Mouse (Mus musculus) neural tube, embryonic 11.5 days (tissue): ENCODE data around the gene Ppp1r13l. TPM values are rescaled to one million over a fixed set of nuclear protein-coding genes. Genes with fewer than 3 reads are reported as not detected.

Experiments
- ATAC-seq: fragments of 200-750 bp; cut with Nextera tagmentation; 2 replicates; pipeline ENCODE4 v1.8.0; 2017; ENCODE audit warnings: moderate number of reproducible peaks, mild to moderate bottlenecking, moderate TSS enrichment, moderate library complexity; ENCODE audit not compliant: insufficient read depth, low FRiP score, low TSS enrichment
- DNase-seq: peaks from one replicate; pipeline ENCODE4 v3.0.0-alpha.2; 2015; ENCODE audit warnings: low spot score
- H3K27ac ChIP-seq: fragments of 300-500 bp; sonication (generic); 2 replicates; pipeline ENCODE4 v1.5.1; 2014; ENCODE audit warnings: low read depth, mild to moderate bottlenecking, low read length
- H3K27me3 ChIP-seq: fragments of 300-500 bp; sonication (generic); 2 replicates; pipeline ENCODE4 v1.6.1; 2014; ENCODE audit warnings: mild to moderate bottlenecking, low read length, mixed read lengths; ENCODE audit not compliant: control insufficient read depth, insufficient read depth
- H3K36me3 ChIP-seq: fragments of 300-500 bp; sonication (generic); 2 replicates; pipeline ENCODE4 v1.6.1; 2014; ENCODE audit warnings: mild to moderate bottlenecking, low read length, moderate library complexity, mixed read lengths; ENCODE audit not compliant: control insufficient read depth, insufficient read depth
- H3K4me1 ChIP-seq: fragments of 300-500 bp; sonication (generic); 2 replicates; pipeline ENCODE4 v1.6.1; 2014; ENCODE audit warnings: low read length, mixed read lengths; ENCODE audit not compliant: control insufficient read depth, insufficient read depth
- H3K4me2 ChIP-seq: fragments of 300-500 bp; sonication (generic); 2 replicates; pipeline ENCODE4 v1.6.1; 2014; ENCODE audit warnings: low read depth, mild to moderate bottlenecking, moderate library complexity
- H3K4me3 ChIP-seq: fragments of 300-500 bp; sonication (generic); 2 replicates; pipeline ENCODE4 v1.5.1; 2014; ENCODE audit warnings: low read depth, low read length
- H3K9ac ChIP-seq: fragments of 300-500 bp; sonication (generic); 2 replicates; pipeline ENCODE4 v1.6.1; 2014; ENCODE audit warnings: mild to moderate bottlenecking, low read length
- H3K9me3 ChIP-seq: fragments of 300-500 bp; sonication (generic); 2 replicates; pipeline ENCODE4 v1.6.1; 2016; ENCODE audit warnings: low read length; ENCODE audit not compliant: control insufficient read depth
- WGBS: fragments of 180-500 bp; shearing (Covaris S2); extraction: QIAGEN DNeasy Blood & Tissue Kit; methylation state at CpG from one replicate; pipeline ENCODE4 v1.1.7; 2014; 5-methylcytosine and 5-hydroxymethylcytosine counted together
- polyA plus RNA-seq: library from polyadenylated mRNA; unstranded; fragments of >200 nt; fragmentation: Nextera tagmentation; extraction: Ambion mirVana; gene quantifications from 2 replicates; pipeline ENCODE4 v1.2.1, GENCODE M21; 2014

Ppp1r13l gene
- polyA plus RNA-seq = 3.4 and 4.7 TPM in 2 replicates

- under 1% methylated on average over 31 of the region's 31 CpGs for WGBS
- DNase-seq (peak; percentile 89), ATAC-seq (peak; percentile 70)
- Histone ChIP-seq H3K9me3 (no peaks in the 10 kb centered on the region), H3K9ac (peak within 1 kb of the TSS; percentile 54), H3K4me1 (no peaks in the 10 kb centered on the region; the same call in 1 of the 2 replicates), H3K27ac (no peak within 1 kb of the TSS), H3K4me2 (peak within 1 kb of the TSS; percentile 95), H3K36me3 (peaks cover 7% of the 10 kb centered on the region), H3K4me3 (peak within 1 kb of the TSS; percentile 49), H3K27me3 (no peaks in the 10 kb centered on the region)
Observed at GRCm38 (mm10) chr7:19359299-19359891, at the start of gene Ppp1r13l, which contains the start of gene Cd3eap. Ppp1r13l (plus strand) TSS chr7:19359749. Cd3eap (minus strand) TSS chr7:19359483.

DNA sequence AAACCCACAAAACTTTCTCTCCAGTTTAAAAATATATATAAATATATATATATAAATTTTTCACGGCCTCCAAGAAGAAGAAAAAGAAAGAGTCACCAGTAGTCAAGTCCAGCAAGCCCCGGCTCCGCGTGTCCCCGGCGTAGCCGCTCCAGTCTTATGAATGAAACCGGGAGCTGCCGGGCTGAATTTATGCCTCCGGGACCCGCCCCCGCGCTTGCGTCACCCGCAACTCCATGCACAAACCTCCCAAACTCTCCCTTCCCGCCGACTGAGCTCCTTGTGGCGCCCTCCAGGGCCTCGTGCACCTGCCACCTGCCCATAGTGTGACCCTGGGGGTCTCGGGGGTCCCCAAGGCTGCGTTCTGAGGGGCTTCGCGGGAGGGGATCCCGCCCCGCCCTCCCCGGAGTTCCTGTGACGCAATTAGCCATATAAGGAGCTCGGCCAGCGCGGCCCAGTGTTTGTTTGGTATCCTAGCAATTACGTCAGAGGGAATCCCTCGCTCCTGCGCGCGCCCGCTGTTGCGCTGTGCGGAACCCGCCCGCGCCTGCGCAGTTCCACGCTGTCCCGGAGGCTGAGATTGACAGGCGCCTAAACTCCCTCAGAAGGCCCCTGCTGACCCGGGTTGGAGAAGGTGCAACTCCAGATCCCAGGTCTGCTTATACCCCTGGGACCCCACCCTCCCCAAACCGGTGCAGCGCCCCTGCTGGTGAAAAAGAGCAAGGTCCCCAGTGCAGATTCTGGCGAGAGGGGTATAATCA lies 49.5 kb upstream of the Ppp1r13l start, which contains the start of gene Fosb:
Gene Fosb (minus strand): TSS at position 168 of the 758 bp plus-strand sequence.
- peak; percentile 83 for ATAC-seq
- under 1% methylated on average over 49 of the region's 49 CpGs for WGBS
- H3K27ac ChIP-seq = no peak within 1 kb of the TSS

DNA sequence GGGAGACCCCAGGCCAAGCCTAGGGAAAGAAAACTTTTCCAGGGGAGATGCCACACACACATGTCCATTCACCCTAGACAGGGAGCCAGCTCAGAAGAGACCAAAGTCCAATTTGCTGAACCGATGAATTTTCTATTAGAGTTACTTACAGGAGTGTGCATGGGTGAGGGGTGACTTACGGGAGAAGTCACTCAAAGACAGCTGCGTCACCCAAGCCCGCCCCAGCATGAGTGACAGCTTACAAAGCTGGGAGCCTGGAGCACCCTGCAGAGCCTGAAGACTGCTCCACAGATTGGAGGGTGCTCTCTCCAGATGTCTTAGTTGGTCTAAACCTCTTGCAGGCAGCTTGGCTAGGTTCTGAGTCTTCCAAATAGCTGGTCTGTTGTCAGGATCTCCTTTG lies 47.6 kb upstream of the Ppp1r13l start:
- no peak overlapping the region for H3K9ac ChIP-seq
- peaks cover 12% of the 10 kb centered on the region for H3K4me1 ChIP-seq
- H3K27ac ChIP-seq = no peak overlapping the region
- ATAC-seq (no peak), DNase-seq (no peak)
- no peaks in the 10 kb centered on the region for H3K36me3 ChIP-seq
- no peaks in the 10 kb centered on the region for H3K9me3 ChIP-seq
- H3K27me3 ChIP-seq = peaks cover 8% of the 10 kb centered on the region
- no peak overlapping the region for H3K4me2 ChIP-seq
- WGBS = 37% methylated on average over 4 of the region's 4 CpGs
- H3K4me3 ChIP-seq = no peak overlapping the region

More for the DNA sequence above, 49.5 kb upstream of the Ppp1r13l start, which contains the start of gene Fosb:
- Histone ChIP-seq H3K9me3 (no peaks in the 10 kb centered on the region), H3K4me1 (peaks cover 12% of the 10 kb centered on the region), H3K36me3 (no peaks in the 10 kb centered on the region), H3K27me3 (peaks cover 28% of the 10 kb centered on the region), H3K4me2 (peak within 1 kb of the TSS; percentile 95), H3K9ac (peak within 1 kb of the TSS; percentile 50), H3K4me3 (peak within 1 kb of the TSS; percentile 57)
- peak; percentile 95 for DNase-seq

GRCm38 (mm10) chr7:19314033-19314432 lies 45.5 kb upstream of the Ppp1r13l start:
- ATAC-seq (no peak), DNase-seq (no peak)
- H3K4me3 ChIP-seq = no peak overlapping the region
- peaks cover 6% of the 10 kb centered on the region for H3K4me1 ChIP-seq
- 0 out of 2 replicates have a peak, but pooled peaks cover 2% of the 10 kb centered on the region for H3K27me3 ChIP-seq
- 49% methylated on average over 5 of the region's 5 CpGs for WGBS
- no peaks in the 10 kb centered on the region for H3K36me3 ChIP-seq
- H3K4me2 ChIP-seq = no peak overlapping the region
- no peak overlapping the region for H3K27ac ChIP-seq
- no peaks in the 10 kb centered on the region for H3K9me3 ChIP-seq
- no peak overlapping the region for H3K9ac ChIP-seq

- no peak overlapping the region for H3K4me3 ChIP-seq
- H3K4me1 ChIP-seq = peaks cover 9% of the 10 kb centered on the region; the same call in 1 of the 2 replicates
- no peak overlapping the region for H3K9ac ChIP-seq
- DNase-seq (no peak), ATAC-seq (no peak)
- no peaks in the 10 kb centered on the region for H3K9me3 ChIP-seq
- H3K36me3 ChIP-seq = no peaks in the 10 kb centered on the region
- H3K27ac ChIP-seq = no peak overlapping the region
- H3K4me2 ChIP-seq = no peak overlapping the region
- H3K27me3 ChIP-seq = no peaks in the 10 kb centered on the region
- WGBS = 51% methylated on average over 14 of the region's 14 CpGs
Observed at GRCm38 (mm10) chr7:19316451-19317161, 42.9 kb upstream of the Ppp1r13l start.

GRCm38 (mm10) chr7:19318201-19318600 lies 41.3 kb upstream of the Ppp1r13l start:
- DNase-seq (no peak), ATAC-seq (no peak)
- H3K4me3 ChIP-seq = no peak overlapping the region
- H3K27ac ChIP-seq = no peak overlapping the region
- no peak overlapping the region for H3K9ac ChIP-seq
- H3K4me2 ChIP-seq = no peak overlapping the region
- no peaks in the 10 kb centered on the region for H3K9me3 ChIP-seq
- H3K4me1 ChIP-seq = peaks cover 9% of the 10 kb centered on the region; the same call in 1 of the 2 replicates
- H3K36me3 ChIP-seq = no peaks in the 10 kb centered on the region
- no peaks in the 10 kb centered on the region for H3K27me3 ChIP-seq
- WGBS = 67% methylated on average over 2 of the region's 2 CpGs

- H3K4me3 ChIP-seq = no peak overlapping the region
- DNase-seq (no peak), ATAC-seq (no peak)
- no peaks in the 10 kb centered on the region for H3K27me3 ChIP-seq
- H3K4me2 ChIP-seq = no peak overlapping the region
- no peaks in the 10 kb centered on the region for H3K36me3 ChIP-seq
- no peak overlapping the region for H3K27ac ChIP-seq
- H3K9me3 ChIP-seq = no peaks in the 10 kb centered on the region
- peaks cover 9% of the 10 kb centered on the region; the same call in 1 of the 2 replicates for H3K4me1 ChIP-seq
- H3K9ac ChIP-seq = no peak overlapping the region
- 78% methylated on average over 7 of the region's 7 CpGs for WGBS
Observed at GRCm38 (mm10) chr7:19318676-19319075, 40.9 kb upstream of the Ppp1r13l start.

GRCm38 (mm10) chr7:19319458-19319857 lies 40.1 kb upstream of the Ppp1r13l start:
- 19% methylated on average over 9 of the region's 9 CpGs for WGBS
- DNase-seq (no peak), ATAC-seq (peak; percentile 68)
- H3K36me3 ChIP-seq = no peaks in the 10 kb centered on the region
- peak overlapping the region; percentile 37 for H3K4me3 ChIP-seq
- no peak overlapping the region for H3K27ac ChIP-seq
- H3K9ac ChIP-seq = peak overlapping the region; percentile 40
- peak overlapping the region; percentile 77 for H3K4me2 ChIP-seq
- no peaks in the 10 kb centered on the region for H3K27me3 ChIP-seq
- H3K4me1 ChIP-seq = peaks cover 9% of the 10 kb centered on the region; the same call in 1 of the 2 replicates
- H3K9me3 ChIP-seq = no peaks in the 10 kb centered on the region
